Mouse (Mus musculus) urinary bladder, adult 18-20 months (tissue): ENCODE measurements around the gene Slc25a18.
"Not testable (repeated sequence)": the region's sequence is repeated elsewhere in the genome, so short reads cannot be mapped to it uniquely, and the experiment has no call there.

Source experiments
- DNase-seq, 2 experiments: peaks; one replicate each; pipeline ENCODE4 v3.0.0; 2022; ENCODE audit warnings: low spot score in 2 of 2, mixed read lengths in 2 of 2

Gene Slc25a18

GRCm38 (mm10) chr6:120798019-120798418 is 24.6 kb downstream of the Slc25a18 start:
- peak; percentile 26 to 50 for DNase-seq

GRCm38 (mm10) chr6:120798905-120799304 is 25.5 kb downstream of the Slc25a18 start:
- DNase-seq, result no peak

- DNase-seq, result peak in 1 of 2 experiments; percentile 13
Observed at GRCm38 (mm10) chr6:120799581-120800041, 26.2 kb downstream of the Slc25a18 start.

- DNase-seq, result no peak
Observed at GRCm38 (mm10) chr6:120806999-120807737, 33.8 kb downstream of the Slc25a18 start.

- DNase-seq, result no peak
Observed at GRCm38 (mm10) chr6:120807738-120808081, 34.3 kb downstream of the Slc25a18 start.

- DNase-seq, result not testable (repeated sequence)
Observed at GRCm38 (mm10) chr6:120811999-120812398, 38.6 kb downstream of the Slc25a18 start.

GRCm38 (mm10) chr6:120819294-120819693 is 45.9 kb downstream of the Slc25a18 start:
- DNase-seq, result no peak

GRCm38 (mm10) chr6:120820144-120820543 is 46.8 kb downstream of the Slc25a18 start:
- DNase-seq, result no peak

- no peak for DNase-seq
Observed at GRCm38 (mm10) chr6:120820941-120821340, 47.6 kb downstream of the Slc25a18 start.

- no peak for DNase-seq
Observed at GRCm38 (mm10) chr6:120821715-120822114, 48.3 kb downstream of the Slc25a18 start.

GRCm38 (mm10) chr6:120822307-120822928 is 49.0 kb downstream of the Slc25a18 start, which contains the start of gene Atp6v1e1:
Atp6v1e1 (minus strand) TSS chr6:120822793.
- peak; percentile 75 to 89 for DNase-seq

GRCm38 (mm10) chr6:120822937-120823614 is 49.7 kb downstream of the Slc25a18 start:
- no peak for DNase-seq

- no peak for DNase-seq
Observed at GRCm38 (mm10) chr6:120830056-120830455, 56.7 kb downstream of the Slc25a18 start.

- no peak for DNase-seq
Observed at GRCm38 (mm10) chr6:120830866-120831608, 57.7 kb downstream of the Slc25a18 start.

- peak in 1 of 2 experiments; percentile 16 for DNase-seq
Observed at GRCm38 (mm10) chr6:120832097-120832496, 58.7 kb downstream of the Slc25a18 start.

- no peak for DNase-seq
Observed at GRCm38 (mm10) chr6:120834766-120835321, 61.5 kb downstream of the Slc25a18 start.

- DNase-seq, result peak; percentile 95 to 100
Observed at GRCm38 (mm10) chr6:120835474-120836374, 62.3 kb downstream of the Slc25a18 start, which contains the start of gene Bcl2l13. Bcl2l13 (plus strand) TSS chr6:120836212.

GRCm38 (mm10) chr6:120836389-120837151 is 63.2 kb downstream of the Slc25a18 start:
- DNase-seq, result no peak

- no peak for DNase-seq
Observed at GRCm38 (mm10) chr6:120837152-120837530, 63.8 kb downstream of the Slc25a18 start.

GRCm38 (mm10) chr6:120840258-120840657 is 66.9 kb downstream of the Slc25a18 start:
- no peak for DNase-seq
